Mouse (Mus musculus) c-Kit-positive CD71-positive TER-119-positive erythroid progenitor cells, embryonic 14.5 days (primary cell): ENCODE data around the gene Cdc34.

Experiments used
- DNase-seq: peaks from one replicate; pipeline ENCODE4 v3.0.0-alpha.2; 2013; ENCODE audit warnings: low spot score

The Cdc34 gene

GRCm38 (mm10) chr10:79717640-79718357 lies 35.8 kb downstream of the Cdc34 start:
- peak; percentile 82 for DNase-seq

- DNase-seq: no peak
Measured at GRCm38 (mm10) chr10:79721089-79721488, 39.1 kb downstream of the Cdc34 start.

- DNase-seq: no peak
Measured at GRCm38 (mm10) chr10:79723047-79723446, 41.1 kb downstream of the Cdc34 start.

GRCm38 (mm10) chr10:79723692-79724091 lies 41.7 kb downstream of the Cdc34 start:
- no peak for DNase-seq

GRCm38 (mm10) chr10:79726090-79726489 lies 44.1 kb downstream of the Cdc34 start:
- peak; percentile 59 for DNase-seq

GRCm38 (mm10) chr10:79728323-79729249 lies 46.6 kb downstream of the Cdc34 start:
- DNase-seq: no peak

GRCm38 (mm10) chr10:79729357-79729965 lies 47.5 kb downstream of the Cdc34 start:
- DNase-seq: no peak

GRCm38 (mm10) chr10:79732500-79732899 lies 50.5 kb downstream of the Cdc34 start:
- DNase-seq: no peak

GRCm38 (mm10) chr10:79733847-79734246 lies 51.9 kb downstream of the Cdc34 start:
- DNase-seq: no peak

GRCm38 (mm10) chr10:79735361-79735760 lies 53.4 kb downstream of the Cdc34 start:
- DNase-seq: no peak

- no peak for DNase-seq
Measured at GRCm38 (mm10) chr10:79736706-79737105, 54.7 kb downstream of the Cdc34 start.
